Mouse (Mus musculus): ENCODE data around the gene Mphosph8. TPM values are rescaled to one million over a fixed set of nuclear protein-coding genes. Genes with fewer than 3 reads are reported as not detected.

Gene Mphosph8
- total and polyA plus RNA-seq, 3 experiments = 24.4 to 47.9 (median 26.0) TPM

DNA sequence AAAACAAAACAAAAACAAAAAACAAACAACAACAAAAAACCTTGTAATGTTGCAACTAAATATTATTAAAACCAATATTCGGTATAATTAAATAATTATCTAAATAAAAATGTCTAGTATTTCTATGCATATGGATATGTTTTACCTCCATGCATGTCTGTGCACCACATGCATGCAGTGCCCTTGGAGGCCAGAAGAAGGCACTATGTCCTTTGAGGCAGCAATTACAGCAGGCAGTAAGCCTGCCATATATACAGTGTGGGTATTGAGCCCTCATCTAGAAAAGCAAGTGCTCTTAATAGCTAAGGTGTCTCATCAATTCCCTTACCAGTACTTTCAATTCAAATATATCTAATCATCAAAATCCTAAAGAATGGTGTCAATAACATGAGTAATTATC is 72.1 kb downstream of the Mphosph8 start:
- no peaks in the 10 kb centered on the region for H3K9me3 ChIP-seq (replicated peaks; ENCODE audit: low read length)
- DNase-seq (ENCODE audit: extremely low read depth) = peak; percentile 11

More for the DNA sequence above, 72.1 kb downstream of the Mphosph8 start:
- no peak overlapping the region for H3K4me2 ChIP-seq (ENCODE audit: insufficient read depth, low read depth, poor library complexity, severe bottlenecking)
- dilution Hi-C loops (cut with MboI; ENCODE audit: extremely low pct_ligation_motif_present, extremely low pct_unique_long_range_greater_than_20kb, low sequenced_read_pairs) (no loop called here), in situ Hi-C loops (cut with MboI; ENCODE audit: low pct_ligation_motif_present, low pct_unique_long_range_greater_than_20kb, low sequenced_read_pairs) (no loop called here)
- H3K36me3 ChIP-seq (replicated peaks in 1 of 2; ENCODE audit: control insufficient read depth in 1 of 2, insufficient read depth in 1 of 2, low read length in 1 of 2) = peaks cover 20 to 54% of the 10 kb centered on the region in 2 experiments
- no peaks in the 10 kb centered on the region for H3K27me3 ChIP-seq (replicated peaks)
- no peak overlapping the region for H3K27ac ChIP-seq (ENCODE audit: insufficient read depth, low read depth)
- no peaks in the 10 kb centered on the region for H3K4me1 ChIP-seq (ENCODE audit: control insufficient read depth in 1 of 2, insufficient read depth in 2 of 2)
- TF ChIP-seq CTCF (conservative IDR thresholded peaks at IDR 0.05 in 1 of 2, IDR thresholded peaks at IDR 0.05 in 1 of 2; ENCODE audit: low read depth in 2 of 2, low read length in 2 of 2) = peak in 1 of 2 experiments; percentile 38; a peak in 2 of 4 replicates
- TF ChIP-seq ELF1 (IDR thresholded peaks at IDR 0.05; ENCODE audit: low read depth, low read length) = no peak
- no peak for TF ChIP-seq E2F4 (IDR thresholded peaks at IDR 0.05; ENCODE audit: insufficient replicate concordance, low read depth, low read length)
- no peak overlapping the region for H3K9ac ChIP-seq (ENCODE audit: insufficient read depth, low read depth)
- no peak overlapping the region for H3K4me3 ChIP-seq (replicated peaks in 1 of 3; ENCODE audit: low read depth in 2 of 3, low read length in 2 of 3, poor library complexity in 1 of 3)
- peaks cover 15% of the 10 kb centered on the region for H3K79me2 ChIP-seq (replicated peaks; ENCODE audit: control insufficient read depth, extremely low read depth, insufficient read depth, poor library complexity, severe bottlenecking)

Other genes with a start within 250 kb of the Mphosph8 start
- gene Cenpj, start 92.8 kb upstream of the Mphosph8 start, total RNA-seq (2012; rRNA removed) = 7.8 and 8.6 TPM in 2 replicates
- 2.4 and 3.1 TPM in 2 replicates for gene Cenpj, start 92.8 kb upstream of the Mphosph8 start, total RNA-seq (2014; rRNA removed)
- gene Cenpj, start 92.8 kb upstream of the Mphosph8 start, polyA plus RNA-seq (2012; ENCODE audit: insufficient read length, low read depth) = 10.8 and 12.3 TPM in 2 replicates
- 6.8 and 10.2 TPM in 2 replicates for gene Parp4, start 92.6 kb upstream of the Mphosph8 start, total RNA-seq (2012; rRNA removed)
- 5.6 and 6.1 TPM in 2 replicates for gene Parp4, start 92.6 kb upstream of the Mphosph8 start, total RNA-seq (2014; rRNA removed)
- 11.3 and 13.0 TPM in 2 replicates for gene Parp4, start 92.6 kb upstream of the Mphosph8 start, polyA plus RNA-seq (2012; ENCODE audit: insufficient read length, low read depth)
- 45.7 and 46.9 TPM in 2 replicates for gene Pspc1, start 110.1 kb downstream of the Mphosph8 start, total RNA-seq (2012; rRNA removed)
- gene Pspc1, start 110.1 kb downstream of the Mphosph8 start, total RNA-seq (2014; rRNA removed) = 42.5 and 47.7 TPM in 2 replicates
- 125 and 134 TPM in 2 replicates for gene Pspc1, start 110.1 kb downstream of the Mphosph8 start, polyA plus RNA-seq (2012; ENCODE audit: insufficient read length, low read depth)
- gene Zmym5, start 143.5 kb downstream of the Mphosph8 start, total RNA-seq (2012; rRNA removed) = 6.0 and 6.5 TPM in 2 replicates
- gene Zmym5, start 143.5 kb downstream of the Mphosph8 start, total RNA-seq (2014; rRNA removed) = 12.1 and 15.5 TPM in 2 replicates
- 13.2 and 13.8 TPM in 2 replicates for gene Zmym5, start 143.5 kb downstream of the Mphosph8 start, polyA plus RNA-seq (2012; ENCODE audit: insufficient read length, low read depth)
- gene Zmym2, start 218.4 kb downstream of the Mphosph8 start, total RNA-seq (2012; rRNA removed) = 13.4 and 15.1 TPM in 2 replicates
- gene Zmym2, start 218.4 kb downstream of the Mphosph8 start, total RNA-seq (2014; rRNA removed) = 21.1 and 23.0 TPM in 2 replicates
- gene Zmym2, start 218.4 kb downstream of the Mphosph8 start, polyA plus RNA-seq (2012; ENCODE audit: insufficient read length, low read depth) = 34.9 and 40.5 TPM in 2 replicates